In genomic region chr7:82905527-82905926, GRCm38 (mm10) we compare ENCODE assay signal across 17 mouse cellular contexts. TPM values are rescaled to one million over a fixed set of nuclear protein-coding genes. Genes with fewer than 3 reads are reported as not detected.
A peak's percentile ranks its signal among the peaks of the same experiment; 100 is the strongest.
DNase-seq lines count a peak whose midpoint lies in the region; ATAC-seq and TF ChIP-seq lines count a peak whose summit lies in the region.
"Had no signal": no experiment of that assay in that cellular context is flagged by ENCODE, and none has a peak within 500 bp of the region (broad histone marks: within the 10 kb centered on the region; RNA-seq: fewer than 3 reads in every experiment).

No protein-coding gene starts in this region.

- DNase-seq in cerebellum, postnatal 14 days = peak; percentile 9 to 21
- DNase-seq in cerebellum, adult 9-11 months = no peak
- peak; percentile 30 for DNase-seq in midbrain, embryonic 14.5 days
- peak; percentile 4 to 17 for DNase-seq in lung, adult 18-20 months
- peak; percentile 23 for DNase-seq in stomach, postnatal 0 days (ENCODE audit: low spot score)
- DNase-seq in left cerebral cortex, adult 11 months (ENCODE audit: low spot score) = no peak
- DNase-seq in hindbrain, embryonic 11.5 days (ENCODE audit: low spot score) = no peak
- DNase-seq: adrenal gland, postnatal 25 days; B cell, adult 2 months; cerebellum, adult 11-12 months; thymus, adult 18-20 months had no signal

- ATAC-seq in midbrain, embryonic 14.5 days (ENCODE audit: low FRiP score, low TSS enrichment) = no peak
- ATAC-seq in midbrain, embryonic 16.5 days = no peak
- ATAC-seq in stomach, postnatal 0 days (ENCODE audit: low FRiP score, low TSS enrichment) = no peak
- no peak for ATAC-seq in hindbrain, embryonic 11.5 days (ENCODE audit: low FRiP score)
- ATAC-seq: midbrain, embryonic 13.5 days had no signal

- H3K9ac ChIP-seq in midbrain, embryonic 14.5 days (replicated peaks; ENCODE audit: low read length) = no peak overlapping the region
- H3K9ac ChIP-seq in midbrain, embryonic 16.5 days (ENCODE audit: low read depth, low read length) = no peak overlapping the region
- no peak overlapping the region for H3K9ac ChIP-seq in stomach, postnatal 0 days (ENCODE audit: low read length)
- H3K9ac ChIP-seq in hindbrain, embryonic 11.5 days (ENCODE audit: low read depth, low read length) = no peak overlapping the region
- H3K9ac ChIP-seq: embryonic facial prominence, embryonic 13.5 days; hindbrain, embryonic 15.5 days; liver, embryonic 14.5 days; midbrain, embryonic 13.5 days had no signal

- no peak overlapping the region for H3K4me3 ChIP-seq in midbrain, embryonic 14.5 days (replicated peaks; ENCODE audit: low read depth, low read length)
- no peak overlapping the region for H3K4me3 ChIP-seq in midbrain, embryonic 16.5 days (ENCODE audit: low read depth, low read length)
- no peak overlapping the region for H3K4me3 ChIP-seq in stomach, postnatal 0 days (ENCODE audit: low read depth, low read length)
- H3K4me3 ChIP-seq in hindbrain, embryonic 11.5 days (ENCODE audit: low read depth, low read length) = no peak overlapping the region
- H3K4me3 ChIP-seq: embryonic facial prominence, embryonic 13.5 days; hindbrain, embryonic 15.5 days; left cerebral cortex, adult 2 months; midbrain, embryonic 13.5 days had no signal

- H3K27ac ChIP-seq in midbrain, embryonic 14.5 days (replicated peaks; ENCODE audit: low read depth, low read length) = no peak overlapping the region
- no peak overlapping the region for H3K27ac ChIP-seq in midbrain, embryonic 16.5 days (ENCODE audit: low read length)
- H3K27ac ChIP-seq in stomach, postnatal 0 days (replicated peaks) = no peak overlapping the region
- H3K27ac ChIP-seq in hindbrain, embryonic 11.5 days (ENCODE audit: low read depth, low read length) = no peak overlapping the region
- H3K27ac ChIP-seq: embryonic facial prominence, embryonic 13.5 days; hindbrain, embryonic 15.5 days; left cerebral cortex, adult 2 months; liver, embryonic 14.5 days; midbrain, embryonic 13.5 days had no signal

- WGBS in midbrain, embryonic 14.5 days = 83% methylated on average over 3 of the region's 3 CpGs
- 79% methylated on average over 3 of the region's 3 CpGs for WGBS in midbrain, embryonic 16.5 days
- 57% methylated on average over 3 of the region's 3 CpGs for WGBS in stomach, postnatal 0 days
- 84% methylated on average over 3 of the region's 3 CpGs for WGBS in hindbrain, embryonic 11.5 days

- no peak overlapping the region for H3K4me2 ChIP-seq in midbrain, embryonic 14.5 days (ENCODE audit: low read length)
- no peak overlapping the region for H3K4me2 ChIP-seq in midbrain, embryonic 16.5 days (ENCODE audit: low read length)
- no peak overlapping the region for H3K4me2 ChIP-seq in stomach, postnatal 0 days (replicated peaks; ENCODE audit: low read depth)
- no peak overlapping the region for H3K4me2 ChIP-seq in hindbrain, embryonic 11.5 days (replicated peaks; ENCODE audit: low read depth, low read length)
- H3K4me2 ChIP-seq: embryonic facial prominence, embryonic 13.5 days; hindbrain, embryonic 15.5 days; midbrain, embryonic 13.5 days had no signal

- H3K36me3 ChIP-seq in midbrain, embryonic 14.5 days (ENCODE audit: control insufficient read depth, insufficient read depth, low read length) = no peaks in the 10 kb centered on the region
- no peaks in the 10 kb centered on the region for H3K36me3 ChIP-seq in midbrain, embryonic 16.5 days (ENCODE audit: control insufficient read depth, insufficient read depth, low read length)
- no peaks in the 10 kb centered on the region for H3K36me3 ChIP-seq in stomach, postnatal 0 days (ENCODE audit: control insufficient read depth, insufficient read depth, low read length)
- no peaks in the 10 kb centered on the region for H3K36me3 ChIP-seq in hindbrain, embryonic 11.5 days (ENCODE audit: control insufficient read depth, insufficient read depth, low read length)
- H3K36me3 ChIP-seq: embryonic facial prominence, embryonic 13.5 days; hindbrain, embryonic 15.5 days; midbrain, embryonic 13.5 days had no signal

- no peak for TF ChIP-seq EP300 in stomach, postnatal 0 days (optimal IDR thresholded peaks at IDR 0.05)

- no peak for TF ChIP-seq CTCF in stomach, postnatal 0 days (IDR thresholded peaks at IDR 0.05; ENCODE audit: low read depth)

- no peaks in the 10 kb centered on the region for H3K27me3 ChIP-seq in midbrain, embryonic 14.5 days (ENCODE audit: control insufficient read depth, insufficient read depth, low read length)
- H3K27me3 ChIP-seq in midbrain, embryonic 16.5 days (ENCODE audit: control insufficient read depth, insufficient read depth, low read depth, low read length) = no peaks in the 10 kb centered on the region
- no peaks in the 10 kb centered on the region for H3K27me3 ChIP-seq in stomach, postnatal 0 days (ENCODE audit: control insufficient read depth, insufficient read depth, low read length)
- no peaks in the 10 kb centered on the region for H3K27me3 ChIP-seq in hindbrain, embryonic 11.5 days (ENCODE audit: control insufficient read depth, insufficient read depth, low read length)
- H3K27me3 ChIP-seq: embryonic facial prominence, embryonic 13.5 days; hindbrain, embryonic 15.5 days; midbrain, embryonic 13.5 days had no signal

- no peaks in the 10 kb centered on the region for H3K4me1 ChIP-seq in midbrain, embryonic 14.5 days (ENCODE audit: control insufficient read depth, insufficient read depth, low read length)
- H3K4me1 ChIP-seq in midbrain, embryonic 16.5 days (ENCODE audit: control insufficient read depth, insufficient read depth, low read length) = no peaks in the 10 kb centered on the region
- no peaks in the 10 kb centered on the region for H3K4me1 ChIP-seq in stomach, postnatal 0 days (replicated peaks; ENCODE audit: control insufficient read depth, insufficient read depth)
- H3K4me1 ChIP-seq in hindbrain, embryonic 11.5 days (replicated peaks; ENCODE audit: control insufficient read depth, insufficient read depth, low read length) = no peaks in the 10 kb centered on the region
- H3K4me1 ChIP-seq: embryonic facial prominence, embryonic 13.5 days; hindbrain, embryonic 15.5 days; midbrain, embryonic 13.5 days had no signal

- H3K9me3 ChIP-seq in midbrain, embryonic 14.5 days (ENCODE audit: control insufficient read depth, low read length) = no peaks in the 10 kb centered on the region
- no peaks in the 10 kb centered on the region for H3K9me3 ChIP-seq in midbrain, embryonic 16.5 days (replicated peaks; ENCODE audit: control insufficient read depth, low read length, poor library complexity, severe bottlenecking)
- no peaks in the 10 kb centered on the region for H3K9me3 ChIP-seq in stomach, postnatal 0 days (ENCODE audit: control insufficient read depth, low read length)
- H3K9me3 ChIP-seq in hindbrain, embryonic 11.5 days (ENCODE audit: control insufficient read depth, low read length) = no peaks in the 10 kb centered on the region
- H3K9me3 ChIP-seq: embryonic facial prominence, embryonic 13.5 days; hindbrain, embryonic 15.5 days; midbrain, embryonic 13.5 days had no signal

RNA-seq across cellular contexts. Expression of gene Mex3b, which starts 38.4 kb away (rescaled TPM):
- polyA plus RNA-seq in midbrain, embryonic 14.5 days (2014; fragmentation: Nextera tagmentation; extraction: Ambion mirVana) = 50.8 and 51.8 TPM in 2 replicates
- 25.0 and 36.7 TPM in 2 replicates for polyA plus RNA-seq in midbrain, embryonic 16.5 days (2015; fragmentation: Nextera tagmentation; extraction: Ambion mirVana)
- polyA plus RNA-seq in stomach, postnatal 0 days (2015; fragmentation: Nextera tagmentation; extraction: Ambion mirVana) = 2.3 and 2.8 TPM in 2 replicates
- polyA plus RNA-seq in hindbrain, embryonic 11.5 days (2014; fragmentation: Nextera tagmentation; extraction: Ambion mirVana) = 36.3 and 36.5 TPM in 2 replicates

Comparison
In these comparisons a context has a peak if more than half of its experiments do, and no peak if none do; other contexts are left out.
1. DNase-seq: peak in cerebellum, postnatal 14 days (2 of 2), midbrain, embryonic 14.5 days (single experiment), lung, adult 18-20 months (2 of 2) and stomach, postnatal 0 days (single experiment); none in cerebellum, adult 9-11 months (single experiment), left cerebral cortex, adult 11 months (single experiment) and hindbrain, embryonic 11.5 days (single experiment).